Mouse (Mus musculus): ENCODE measurements around the gene Slc46a2.

DNA sequence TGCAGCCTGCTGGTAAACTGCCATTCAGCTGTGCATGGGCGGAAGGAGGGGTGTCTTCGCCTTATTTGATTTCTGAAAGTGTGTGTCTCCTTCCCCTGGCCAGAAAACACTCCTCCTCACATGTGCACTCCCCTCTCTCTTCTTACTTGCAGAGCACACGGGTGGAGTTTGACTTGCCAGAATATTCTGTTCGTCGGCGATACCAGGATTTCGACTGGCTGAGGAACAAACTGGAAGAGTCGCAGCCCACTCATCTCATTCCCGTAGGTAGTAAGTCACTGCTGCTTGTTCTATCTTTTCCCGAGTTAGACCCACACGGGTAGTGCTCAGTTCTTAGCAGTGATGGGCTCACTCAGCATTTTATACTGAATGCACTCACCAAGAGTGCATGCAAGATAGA, 46.8 kb downstream of the Slc46a2 start:
- TF ChIP-seq MAFK (IDR thresholded peaks at IDR 0.05; ENCODE audit: insufficient read depth, low read depth, low read length) = no peak
- no peak for TF ChIP-seq ZNF384 (IDR thresholded peaks at IDR 0.05; ENCODE audit: low read depth, low read length)
- no peak for TF ChIP-seq CHD2 (IDR thresholded peaks at IDR 0.05; ENCODE audit: low read depth, low read length)
- TF ChIP-seq ZC3H11A (IDR thresholded peaks at IDR 0.05; ENCODE audit: borderline replicate concordance, low read depth, low read length) = no peak
- no peak for TF ChIP-seq HCFC1 (IDR thresholded peaks at IDR 0.05; ENCODE audit: borderline replicate concordance, insufficient read depth, low read length)
